Mouse (Mus musculus): ENCODE measurements at regions not wholly inside any gene's neighbourhood (a gene's known extent, or its start where the extent isn't known, plus 50 kb on each side); places are given as distances from the start of the nearest gene placed in this dataset.

- no peak overlapping the region for H3K9ac ChIP-seq (replicated peaks)
- no peaks in the 10 kb centered on the region for H3K27me3 ChIP-seq
- WGBS, result 69% methylated on average over 2 of the region's 2 CpGs
- H3K4me2 ChIP-seq (replicated peaks), result no peak overlapping the region
- H3K27ac ChIP-seq, result no peak overlapping the region
- H3K36me3 ChIP-seq, result no peaks in the 10 kb centered on the region
- H3K9me3 ChIP-seq, result no peaks in the 10 kb centered on the region
- H3K4me3 ChIP-seq (replicated peaks), result no peak overlapping the region
- peak; percentile 63 for ATAC-seq
- H3K4me1 ChIP-seq (replicated peaks), result no peaks in the 10 kb centered on the region
Measured at GRCm38 (mm10) chr1:30061242-30061641, 812.5 kb downstream of the Phf3 start.

GRCm38 (mm10) chr1:30060806-30061205 is 812.9 kb downstream of the Phf3 start:
- no peak overlapping the region for H3K27ac ChIP-seq

GRCm38 (mm10) chr1:30017596-30017995 is 856.1 kb downstream of the Phf3 start:
- Histone ChIP-seq H3K27ac (no peak overlapping the region), H3K4me2 (replicated peaks) (no peak overlapping the region), H3K27me3 (no peaks in the 10 kb centered on the region), H3K9me3 (no peaks in the 10 kb centered on the region), H3K4me1 (replicated peaks) (no peaks in the 10 kb centered on the region), H3K9ac (replicated peaks) (no peak overlapping the region), H3K36me3 (no peaks in the 10 kb centered on the region), H3K4me3 (replicated peaks) (no peak overlapping the region)
- ATAC-seq, result no peak

More at GRCm38 (mm10) chr1:30060806-30061205, 812.9 kb downstream of the Phf3 start:
- WGBS, result 10% methylated on average over 1 of the region's 1 CpGs
- H3K4me1 ChIP-seq (replicated peaks), result no peaks in the 10 kb centered on the region
- H3K4me2 ChIP-seq (replicated peaks), result no peak overlapping the region
- H3K9ac ChIP-seq (replicated peaks), result no peak overlapping the region
- H3K36me3 ChIP-seq, result no peaks in the 10 kb centered on the region
- H3K9me3 ChIP-seq, result no peaks in the 10 kb centered on the region
- no peaks in the 10 kb centered on the region for H3K27me3 ChIP-seq
- peak; percentile 83 for ATAC-seq
- H3K4me3 ChIP-seq (replicated peaks), result no peak overlapping the region

- Histone ChIP-seq H3K36me3 (no peaks in the 10 kb centered on the region), H3K27ac (no peak overlapping the region), H3K4me2 (replicated peaks) (no peak overlapping the region), H3K4me3 (replicated peaks) (no peak overlapping the region), H3K4me1 (replicated peaks) (no peaks in the 10 kb centered on the region), H3K27me3 (peaks cover 3% of the 10 kb centered on the region; the same call in 1 of the 2 replicates), H3K9me3 (no peaks in the 10 kb centered on the region), H3K9ac (replicated peaks) (no peak overlapping the region)
- 15% methylated on average over 1 of the region's 1 CpGs for WGBS
- 0 out of 2 replicates have a peak, but pooled peaks have one; percentile 30 for ATAC-seq
Measured at GRCm38 (mm10) chr1:30008757-30009340, 864.9 kb downstream of the Phf3 start.
